Mouse (Mus musculus) hindbrain, embryonic 13.5 days (tissue): Measurements from ENCODE around the gene Smyd2. TPM values are rescaled to one million over a fixed set of nuclear protein-coding genes. Genes with fewer than 3 reads are reported as not detected.

Source experiments
- ATAC-seq: fragments of 200-750 bp; cut with Nextera tagmentation; 2 replicates; pipeline ENCODE4 v1.8.0; 2017; ENCODE audit warnings: moderate TSS enrichment; ENCODE audit not compliant: low FRiP score
- H3K27ac ChIP-seq: fragments of 300-500 bp; sonication (generic); 2 replicates; pipeline ENCODE4 v1.5.1; 2015; ENCODE audit warnings: inconsistent platforms, mild to moderate bottlenecking, moderate library complexity
- H3K27me3 ChIP-seq: fragments of 300-500 bp; sonication (generic); 2 replicates; pipeline ENCODE4 v1.6.1; 2015; ENCODE audit warnings: mild to moderate bottlenecking, inconsistent platforms
- H3K36me3 ChIP-seq: fragments of 300-500 bp; sonication (generic); 2 replicates; pipeline ENCODE4 v1.6.1; 2015; ENCODE audit warnings: mild to moderate bottlenecking, inconsistent platforms
- H3K4me1 ChIP-seq: fragments of 300-500 bp; sonication (generic); replicated peaks from 2 replicates; pipeline ENCODE4 v1.6.1; 2015; ENCODE audit warnings: inconsistent platforms
- H3K4me2 ChIP-seq: fragments of 300-500 bp; sonication (generic); 2 replicates; pipeline ENCODE4 v1.6.1; 2015; ENCODE audit warnings: inconsistent platforms, mild to moderate bottlenecking, moderate library complexity
- H3K4me3 ChIP-seq: fragments of 300-500 bp; sonication (generic); 2 replicates; pipeline ENCODE4 v1.5.1; 2015; ENCODE audit warnings: mild to moderate bottlenecking, inconsistent platforms
- H3K9ac ChIP-seq: fragments of 300-500 bp; sonication (generic); 2 replicates; pipeline ENCODE4 v1.6.1; 2015; ENCODE audit warnings: mild to moderate bottlenecking, inconsistent platforms
- H3K9me3 ChIP-seq: fragments of 300-500 bp; sonication (generic); 2 replicates; pipeline ENCODE4 v1.6.1; 2016; ENCODE audit warnings: inconsistent platforms
- WGBS: fragments of 180-500 bp; shearing (Covaris S2); methylation state at CpG from one replicate; pipeline ENCODE4 v1.1.7; 2015; 5-methylcytosine and 5-hydroxymethylcytosine counted together
- polyA plus RNA-seq: library from polyadenylated mRNA; unstranded; fragments of >200 nt; fragmentation: Nextera tagmentation; extraction: Ambion mirVana; gene quantifications from 2 replicates; pipeline ENCODE4 v1.2.1, GENCODE M21; 2015

Smyd2 gene
- polyA plus RNA-seq, 1 experiment from 2014 or later, result 53.6 TPM

GRCm38 (mm10) chr1:189852051-189852450, 70.1 kb downstream of the Smyd2 start:
- Histone ChIP-seq H3K9me3 (no peaks in the 10 kb centered on the region), H3K4me3 (no peak overlapping the region), H3K9ac (no peak overlapping the region), H3K36me3 (peaks cover 6% of the 10 kb centered on the region), H3K4me2 (no peak overlapping the region), H3K27ac (no peak overlapping the region), H3K27me3 (no peaks in the 10 kb centered on the region), H3K4me1 (no peaks in the 10 kb centered on the region)
- WGBS, result 87% methylated on average over 5 of the region's 5 CpGs
- no peak for ATAC-seq

- H3K4me3 ChIP-seq, result no peak overlapping the region
- no peaks in the 10 kb centered on the region for H3K27me3 ChIP-seq
- no peak overlapping the region for H3K4me2 ChIP-seq
- 84% methylated on average over 11 of the region's 11 CpGs for whole genome bisulfite sequencing
- no peak for ATAC-seq
- H3K36me3 ChIP-seq, result peaks cover 6% of the 10 kb centered on the region
- H3K9me3 ChIP-seq, result no peaks in the 10 kb centered on the region
- H3K27ac ChIP-seq, result no peak overlapping the region
- H3K4me1 ChIP-seq, result no peaks in the 10 kb centered on the region
- no peak overlapping the region for H3K9ac ChIP-seq
Measured at GRCm38 (mm10) chr1:189849550-189849949, 72.6 kb downstream of the Smyd2 start.

GRCm38 (mm10) chr1:189846319-189846718, 75.8 kb downstream of the Smyd2 start:
- Histone ChIP-seq H3K9me3 (no peaks in the 10 kb centered on the region), H3K9ac (no peak overlapping the region), H3K36me3 (peaks cover 6% of the 10 kb centered on the region), H3K4me3 (no peak overlapping the region), H3K27me3 (no peaks in the 10 kb centered on the region), H3K4me2 (no peak overlapping the region), H3K4me1 (no peaks in the 10 kb centered on the region), H3K27ac (no peak overlapping the region)
- 86% methylated on average over 2 of the region's 2 CpGs for WGBS
- no peak for ATAC-seq

GRCm38 (mm10) chr1:189834166-189834565, 88.0 kb downstream of the Smyd2 start:
- no peak overlapping the region for H3K9ac ChIP-seq
- no peak for ATAC-seq
- H3K4me2 ChIP-seq, result no peak overlapping the region
- no peaks in the 10 kb centered on the region for H3K27me3 ChIP-seq
- H3K4me1 ChIP-seq, result peaks cover 17% of the 10 kb centered on the region
- no peaks in the 10 kb centered on the region for H3K36me3 ChIP-seq
- H3K9me3 ChIP-seq, result no peaks in the 10 kb centered on the region
- WGBS, result 55% methylated on average over 13 of the region's 13 CpGs
- H3K27ac ChIP-seq, result no peak overlapping the region
- no peak overlapping the region for H3K4me3 ChIP-seq

- Histone ChIP-seq H3K36me3 (no peaks in the 10 kb centered on the region), H3K4me1 (peaks cover 17% of the 10 kb centered on the region), H3K27ac (no peak overlapping the region), H3K4me2 (no peak overlapping the region), H3K27me3 (no peaks in the 10 kb centered on the region), H3K9ac (no peak overlapping the region), H3K4me3 (no peak overlapping the region), H3K9me3 (no peaks in the 10 kb centered on the region)
- no peak for ATAC-seq
- 82% methylated on average over 7 of the region's 7 CpGs for WGBS
Measured at GRCm38 (mm10) chr1:189833351-189833750, 88.8 kb downstream of the Smyd2 start.

- WGBS, result 18% methylated on average over 12 of the region's 12 CpGs
Measured at GRCm38 (mm10) chr1:189830797-189831232, 91.3 kb downstream of the Smyd2 start.

More at GRCm38 (mm10) chr1:189830797-189831232, 91.3 kb downstream of the Smyd2 start:
- Histone ChIP-seq H3K4me3 (no peak overlapping the region), H3K36me3 (no peaks in the 10 kb centered on the region), H3K4me2 (no peak overlapping the region), H3K9ac (no peak overlapping the region), H3K9me3 (no peaks in the 10 kb centered on the region), H3K27me3 (no peaks in the 10 kb centered on the region), H3K4me1 (peaks cover 17% of the 10 kb centered on the region), H3K27ac (no peak overlapping the region)
- ATAC-seq, result no peak

Other genes starting within 250 kb of the Smyd2 start
- 26.8 and 28.4 TPM in 2 replicates for gene Cenpf, start 234.3 kb downstream of the Smyd2 start, polyA plus RNA-seq
- gene Ptpn14, start 194.1 kb downstream of the Smyd2 start, polyA plus RNA-seq, result 1.9 TPM in 2 replicates
- gene Prox1, start 248.4 kb upstream of the Smyd2 start, polyA plus RNA-seq, result 7.8 and 8.8 TPM in 2 replicates